Mouse (Mus musculus) naive thymus-derived CD4-positive, alpha-beta T cell, adult 2 months (primary cell): ENCODE results near the gene 6330409D20Rik.
A peak's percentile ranks its signal among the peaks of the same experiment; 100 is the strongest.

Experiments
- DNase-seq: peaks from one replicate; pipeline ENCODE4 v3.0.0-alpha.2; 2011; ENCODE audit warnings: low read depth

6330409D20Rik gene

DNA sequence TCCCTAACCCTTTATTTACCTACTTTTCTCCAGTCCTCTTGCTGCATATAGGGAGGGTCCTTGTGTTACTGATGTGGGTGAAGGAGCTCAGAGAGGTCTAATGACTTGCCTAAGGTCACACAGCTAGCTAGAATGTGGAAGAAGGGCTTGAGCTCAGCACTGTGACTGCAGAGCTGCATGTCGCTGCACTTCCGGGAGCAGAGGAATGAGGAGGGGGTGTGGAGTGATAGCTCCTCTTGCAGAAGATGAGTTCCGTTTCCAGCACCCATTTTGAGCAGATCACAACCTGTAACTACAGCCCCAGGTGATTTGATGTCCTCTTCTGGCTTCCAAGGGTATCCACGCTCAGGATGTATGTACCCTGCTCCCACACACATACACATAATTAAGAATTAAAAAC lies 16.7 kb downstream of the 6330409D20Rik start:
- peak; percentile 52 for DNase-seq

DNA sequence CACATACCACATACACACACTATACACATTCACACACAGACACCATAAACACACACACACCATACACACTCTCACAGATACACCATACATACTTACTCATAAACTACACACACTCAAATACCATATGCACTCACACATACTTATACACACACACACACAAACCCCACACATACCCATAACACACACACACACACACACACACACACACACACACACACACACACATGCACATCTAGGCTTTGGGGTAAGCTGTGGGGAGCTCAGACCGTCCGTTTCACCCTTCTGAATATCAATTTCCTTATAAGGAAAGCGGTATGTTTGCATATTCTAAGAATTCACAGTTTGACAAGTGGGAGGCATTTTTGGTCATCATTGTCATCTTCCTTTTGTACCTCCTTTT lies 18.2 kb downstream of the 6330409D20Rik start:
- peak; percentile 46 for DNase-seq

DNA sequence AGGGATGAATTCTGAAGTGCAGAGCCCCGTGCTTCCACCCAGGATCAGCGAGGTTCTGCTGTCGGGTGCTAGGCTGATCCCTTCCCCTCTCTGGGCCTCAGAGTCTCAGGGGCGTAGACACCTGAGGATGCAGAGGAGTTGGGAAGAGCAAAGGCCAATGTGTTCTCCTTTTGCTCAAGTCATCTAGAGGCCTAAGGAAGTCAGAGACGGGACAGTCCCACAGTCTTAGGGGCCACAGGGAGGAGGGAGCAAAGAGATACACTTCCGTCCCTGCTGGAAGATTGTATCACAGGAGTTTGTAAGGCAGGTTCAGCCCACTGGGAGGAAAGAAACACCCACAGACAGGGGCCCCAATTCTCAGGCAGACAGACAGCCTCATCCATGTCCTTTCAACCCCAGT lies 18.8 kb downstream of the 6330409D20Rik start:
- peak; percentile 57 for DNase-seq

DNA sequence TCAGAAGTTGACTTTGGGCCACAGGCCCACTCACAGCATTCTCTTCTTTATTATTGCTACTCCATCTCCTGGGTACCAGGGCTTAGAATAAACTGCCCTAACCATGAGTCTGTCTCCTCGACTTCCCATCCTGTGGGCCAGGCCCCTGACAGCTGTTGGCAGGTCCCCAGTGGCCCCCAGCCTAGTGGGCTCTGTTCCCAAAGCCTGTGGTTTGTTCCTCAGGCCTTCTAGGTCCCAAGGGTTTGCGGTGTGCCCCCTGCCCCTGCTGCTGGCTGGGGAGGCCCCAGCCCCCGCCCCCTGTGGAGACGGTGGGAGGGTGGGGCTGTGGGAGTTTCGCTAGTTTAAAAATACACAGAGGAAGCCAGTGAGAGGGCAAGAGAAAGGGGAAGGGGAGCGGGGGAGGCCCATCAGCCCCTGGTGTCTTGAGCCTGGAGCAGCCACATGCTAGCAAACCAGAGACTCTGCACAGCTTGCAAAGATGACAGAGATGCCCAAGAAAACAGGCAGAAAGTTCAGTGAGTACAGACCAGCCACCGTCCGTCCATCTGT lies 20.1 kb downstream of the 6330409D20Rik start, which contains the start of gene Sh2d3c:
Gene Sh2d3c (plus strand): TSS at position 375 of the 549 bp plus-strand sequence.
- DNase-seq: peak; percentile 47

DNA sequence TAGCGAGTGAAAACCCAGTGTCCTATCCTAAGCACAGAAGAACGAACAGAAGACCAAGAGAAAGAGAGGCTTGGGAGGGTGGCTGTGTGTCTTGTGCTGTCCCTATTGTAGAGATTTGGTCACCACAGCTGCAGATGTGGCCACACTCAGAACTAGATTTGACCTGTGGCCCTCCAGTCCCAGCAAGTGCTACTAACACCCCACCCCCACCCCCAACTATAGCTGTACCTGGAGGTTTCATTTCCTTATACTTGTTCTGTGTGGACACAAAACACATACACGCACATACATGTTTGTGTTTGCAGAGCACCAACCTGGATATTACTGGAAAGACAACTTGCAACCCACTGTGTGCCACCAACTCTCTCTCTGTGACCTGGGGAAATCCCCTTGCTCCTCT lies 20.8 kb downstream of the 6330409D20Rik start:
- no peak for DNase-seq

DNA sequence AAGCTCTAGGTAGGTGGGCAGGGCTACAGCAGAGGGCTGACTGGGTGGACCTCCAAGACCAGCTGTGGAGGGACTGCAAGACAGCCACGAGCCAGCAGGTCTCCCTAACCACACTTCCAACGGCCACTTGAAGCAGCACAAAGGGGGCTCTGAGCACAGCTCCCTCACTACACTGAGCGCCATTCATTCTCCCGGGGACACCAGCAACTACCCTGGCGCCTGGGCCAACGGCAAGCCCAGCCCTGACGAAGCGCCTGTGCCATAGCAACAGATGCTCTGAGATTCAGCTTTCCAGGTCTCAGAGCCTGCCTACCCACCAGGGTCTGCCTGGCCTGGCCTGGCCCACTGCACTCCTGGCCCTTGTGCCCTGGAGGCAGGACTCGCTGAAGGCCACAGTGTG lies 22.1 kb downstream of the 6330409D20Rik start:
- DNase-seq: no peak

DNA sequence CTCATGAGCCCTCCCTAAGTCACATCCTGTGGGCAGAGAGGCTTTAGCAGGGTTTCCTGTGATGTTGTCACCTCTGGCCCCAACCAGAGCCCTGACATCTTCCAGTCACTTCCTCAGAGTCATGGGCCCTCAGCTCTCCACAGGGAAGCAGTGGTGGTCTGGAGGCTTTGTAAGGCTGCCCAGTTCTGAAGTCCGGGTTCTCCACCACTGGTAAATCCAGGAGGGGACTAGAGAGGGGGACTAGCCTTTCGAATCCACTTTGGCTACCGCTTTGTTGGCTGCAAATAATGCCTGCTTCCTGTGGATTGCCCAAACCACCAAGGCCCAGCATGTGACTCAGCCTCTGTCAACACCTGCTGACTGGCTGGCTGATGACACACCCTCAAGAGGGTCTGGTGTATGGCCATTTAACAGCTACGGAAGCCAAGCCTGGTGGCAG lies 25.8 kb downstream of the 6330409D20Rik start:
- DNase-seq: peak; percentile 75

DNA sequence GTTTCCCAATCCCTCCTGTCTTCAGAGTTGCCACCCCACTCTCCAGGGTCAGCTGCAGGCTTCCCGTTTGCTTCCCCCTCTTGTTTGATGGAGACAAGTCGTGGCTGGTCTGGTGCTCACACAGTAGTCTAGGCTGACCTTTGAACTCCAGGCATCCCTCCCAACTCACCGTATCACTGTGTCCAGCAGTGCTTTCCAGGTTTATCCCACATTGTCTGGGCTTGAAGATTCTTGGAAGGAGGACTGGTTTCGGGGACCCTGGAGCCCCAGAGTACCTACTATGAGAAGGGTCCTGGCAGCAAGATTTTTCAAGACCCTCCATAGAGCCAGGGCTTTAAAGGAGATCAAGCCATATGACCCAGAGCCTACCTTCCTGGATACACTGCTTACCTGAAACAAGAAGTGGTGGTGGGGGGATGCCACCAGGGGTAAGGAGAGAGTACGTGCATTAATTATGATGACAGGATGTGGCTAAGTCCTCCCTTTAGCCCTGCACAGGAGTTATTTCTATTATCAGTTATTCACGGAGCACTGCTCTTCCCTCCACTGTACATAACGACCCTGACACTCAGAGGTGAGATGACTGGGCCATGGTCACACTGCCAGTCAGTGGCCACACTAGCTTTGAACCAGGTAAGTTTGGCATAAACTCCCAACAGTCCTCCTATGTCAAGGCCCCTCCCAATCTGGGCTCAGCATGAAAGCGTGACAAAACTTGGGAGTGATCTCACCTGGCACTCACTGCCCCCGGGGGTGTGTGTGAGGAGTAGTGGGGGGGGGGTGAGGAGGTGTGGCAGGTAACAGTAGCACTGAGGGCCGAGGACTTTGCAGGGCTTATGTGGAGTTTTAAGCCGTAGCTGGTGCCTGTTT lies 26.5 kb downstream of the 6330409D20Rik start:
- no peak for DNase-seq

DNA sequence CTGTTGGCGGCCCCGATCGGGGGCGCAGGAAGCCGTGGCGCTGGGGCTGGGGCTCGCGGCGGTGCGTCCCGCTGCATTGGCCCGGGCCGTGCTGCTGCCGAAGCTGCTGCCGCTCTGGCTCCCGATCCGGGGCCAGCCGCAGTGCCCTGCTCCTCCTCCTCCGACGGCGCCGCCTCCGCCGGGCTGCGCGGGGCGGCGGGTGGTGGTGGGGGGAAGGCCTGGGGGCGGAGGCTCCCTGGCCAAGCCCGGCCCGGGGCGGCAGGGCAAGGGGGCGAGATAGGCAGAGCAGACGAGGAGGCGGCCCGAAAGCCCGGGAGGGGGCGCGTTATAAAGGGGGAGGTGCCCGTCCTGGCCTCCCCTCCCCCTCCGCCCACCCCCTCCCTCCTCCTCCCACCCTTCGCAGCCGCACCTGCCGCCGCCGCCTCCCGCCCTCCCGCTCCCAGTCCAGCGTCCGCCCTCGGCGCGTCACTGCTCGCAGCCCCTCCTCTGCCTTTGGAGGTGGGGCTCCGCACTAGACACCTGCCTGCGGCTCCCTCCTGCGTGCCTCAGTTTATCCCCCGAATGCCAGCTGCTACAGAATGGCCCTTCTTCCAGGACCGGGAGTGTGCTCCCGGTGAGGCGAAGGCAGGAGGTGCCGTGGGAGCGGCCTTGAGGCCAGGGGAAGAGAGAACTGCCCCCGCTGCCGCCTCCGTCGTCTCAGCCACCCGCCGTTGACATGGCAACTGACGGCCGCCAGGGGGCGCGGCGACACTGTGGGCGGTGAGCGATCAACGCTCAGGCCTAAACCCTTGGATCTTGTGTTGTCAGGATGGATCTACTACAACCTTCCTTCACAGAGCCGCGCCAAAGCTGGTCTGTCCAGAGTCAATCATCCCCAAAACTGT lies 27.6 kb downstream of the 6330409D20Rik start, which contains the start of gene Cdk9:
Gene Cdk9 (minus strand): TSS at position 143 of the 884 bp plus-strand sequence.
- peak; percentile 97 for DNase-seq

DNA sequence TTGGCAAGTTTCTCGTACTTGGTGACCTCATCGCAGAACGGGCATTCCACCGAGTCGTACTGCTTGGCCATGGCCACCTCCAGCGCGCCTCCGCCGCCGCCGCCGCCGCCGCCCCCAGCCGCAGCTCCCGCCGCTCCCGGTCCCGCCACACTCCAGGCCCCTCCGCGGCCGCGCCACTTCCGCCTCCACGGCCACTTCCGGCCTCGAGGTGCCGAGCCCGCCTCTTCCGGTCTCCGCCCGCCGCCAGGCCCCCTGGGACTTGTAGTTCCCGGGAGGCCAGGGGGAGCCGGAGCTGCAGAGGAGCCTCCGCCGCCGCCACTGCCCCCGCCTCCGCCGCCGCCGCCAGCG lies 28.3 kb downstream of the 6330409D20Rik start:
- peak; percentile 95 for DNase-seq

DNA sequence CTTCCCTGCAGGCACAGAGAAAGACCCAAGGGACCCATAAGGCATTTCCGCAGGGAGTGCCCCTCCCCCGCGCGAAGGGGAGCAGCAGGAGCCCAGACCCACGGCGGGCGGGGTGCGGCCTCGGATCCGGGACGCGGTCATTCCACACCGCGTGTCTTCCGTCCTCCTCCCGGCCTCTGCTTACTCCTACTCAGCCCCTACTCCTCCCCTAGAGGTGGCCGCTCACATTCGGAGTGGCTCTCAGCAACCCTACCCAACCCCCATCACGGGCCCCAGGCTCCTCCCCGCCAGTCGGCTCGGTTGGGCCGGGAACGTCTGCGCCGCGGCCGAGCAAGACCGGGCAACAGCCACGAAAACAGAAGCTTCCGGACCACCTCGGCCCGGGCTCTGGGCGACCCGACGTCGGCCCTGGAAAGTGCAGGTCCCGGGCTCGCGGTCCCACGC lies 28.7 kb downstream of the 6330409D20Rik start:
- peak; percentile 72 for DNase-seq

DNA sequence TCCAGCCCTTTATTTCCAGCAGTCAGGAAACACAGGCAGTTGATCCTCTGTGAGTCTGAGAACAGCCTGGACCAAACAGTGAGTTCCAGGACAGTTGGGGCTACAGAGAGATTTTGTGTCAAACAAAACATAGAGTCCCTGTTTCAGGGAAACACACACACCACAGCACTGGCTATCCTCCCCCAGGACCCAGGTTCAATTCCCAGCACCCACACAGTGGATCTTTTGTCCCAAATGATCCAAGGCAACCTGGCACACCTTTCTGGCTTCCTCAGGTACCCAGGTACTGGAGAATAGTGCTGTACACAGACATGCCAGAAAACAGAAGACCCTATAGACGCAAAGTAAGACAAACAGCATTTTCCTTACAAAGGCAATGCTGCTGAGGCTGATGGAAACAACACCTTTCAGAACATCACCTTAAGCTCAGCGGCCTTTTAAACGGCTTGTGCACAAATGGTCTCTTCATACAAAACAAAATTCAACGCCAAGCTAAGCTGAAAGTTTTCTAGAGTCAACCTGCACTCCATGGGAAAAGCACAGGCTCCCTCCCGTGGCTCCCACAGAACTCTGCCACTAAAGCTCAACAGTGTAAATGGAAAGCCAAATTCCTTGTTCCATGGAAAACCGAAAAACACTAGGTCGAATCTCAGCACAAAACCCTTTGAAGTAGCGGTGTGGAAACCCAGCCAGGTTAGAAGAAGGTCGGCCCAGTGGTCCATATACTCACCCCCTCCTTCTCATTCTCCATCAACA lies 29.3 kb downstream of the 6330409D20Rik start:
- no peak for DNase-seq

DNA sequence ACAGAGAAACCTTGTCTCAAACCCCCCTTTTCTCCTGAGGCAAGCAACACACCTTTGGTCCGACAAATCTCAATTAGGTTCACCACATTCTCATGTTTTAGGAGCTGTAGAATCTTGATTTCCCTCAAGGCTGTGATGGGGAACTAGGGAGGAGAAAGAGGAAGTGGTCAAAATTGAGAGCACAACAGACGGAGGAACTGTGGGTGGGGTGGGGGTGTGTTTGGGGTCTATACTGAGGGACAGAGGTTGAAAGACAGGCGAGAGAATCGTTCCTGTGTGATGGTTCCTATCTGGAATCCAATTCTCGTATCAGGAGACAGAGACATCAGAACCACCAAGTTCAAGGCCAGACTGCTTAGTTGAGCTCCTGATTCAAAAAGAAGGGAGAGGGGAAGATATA lies 30.4 kb downstream of the 6330409D20Rik start:
- no peak for DNase-seq

DNA sequence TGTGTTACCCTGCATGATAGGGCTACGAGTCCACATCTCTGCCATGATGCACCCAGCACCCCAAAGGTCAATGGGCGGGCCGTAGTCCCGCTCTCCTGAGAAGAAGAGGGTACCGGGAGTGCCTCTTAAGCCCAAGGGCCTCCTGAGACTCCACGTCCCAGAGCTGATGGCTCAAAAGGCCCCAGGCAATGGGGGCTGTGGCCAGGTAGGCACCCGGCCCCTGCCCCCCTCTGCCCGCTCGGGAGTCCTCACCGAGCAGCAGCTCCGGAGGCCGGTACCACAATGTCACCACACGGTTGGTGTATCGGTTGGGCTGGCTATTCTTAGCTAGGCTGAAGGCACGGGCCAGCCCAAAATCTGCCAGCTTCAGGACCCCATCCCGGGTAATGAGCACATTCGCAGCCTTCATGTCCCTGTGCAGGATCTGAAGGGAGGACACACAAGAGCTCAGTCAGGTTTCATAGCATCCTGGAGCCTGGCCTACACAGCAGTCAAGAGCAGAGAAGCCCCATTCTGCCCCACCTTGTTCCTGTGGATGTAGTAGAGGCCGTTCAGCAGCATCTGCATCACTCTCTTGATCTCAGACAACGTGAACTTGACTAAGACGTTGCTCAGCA lies 31.2 kb downstream of the 6330409D20Rik start:
- DNase-seq: no peak

DNA sequence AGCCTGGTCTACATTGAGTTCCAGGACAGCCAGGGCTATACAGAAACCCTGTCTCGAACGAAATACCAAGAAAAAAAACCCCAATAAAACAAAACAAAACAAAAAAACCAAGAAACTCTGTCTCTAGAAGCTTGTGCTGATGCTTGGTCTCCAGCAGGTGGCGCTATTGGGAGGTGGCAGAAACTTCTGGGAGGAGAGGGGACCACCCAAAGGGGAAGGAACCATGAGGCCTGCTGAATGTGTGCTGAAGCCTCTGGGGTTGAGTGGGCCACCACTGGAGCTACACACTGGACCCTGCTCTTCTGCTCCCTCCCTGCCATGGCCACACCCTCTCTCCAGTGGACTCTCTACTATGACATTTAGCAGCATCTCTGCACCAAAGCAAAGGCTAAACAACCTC lies 32.2 kb downstream of the 6330409D20Rik start:
- peak; percentile 83 for DNase-seq

DNA sequence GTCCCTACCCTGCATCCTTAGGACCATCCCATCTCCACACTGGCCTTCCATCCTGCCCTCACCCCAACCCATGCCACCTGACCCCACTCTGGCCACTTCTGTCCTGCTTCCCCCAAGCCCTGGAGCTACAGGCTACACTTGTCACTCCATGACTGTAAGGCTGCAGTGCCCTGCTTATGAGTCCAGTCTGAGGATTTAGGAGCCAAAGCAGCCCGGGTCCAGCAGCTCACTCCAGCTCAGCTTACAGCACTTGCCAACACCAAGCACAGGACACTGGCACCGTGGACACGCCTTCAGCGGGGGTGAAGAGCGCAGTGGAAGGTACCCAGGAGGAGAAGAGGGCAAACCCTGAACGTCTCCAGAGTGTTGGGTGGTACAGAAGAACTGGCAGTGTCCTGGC lies 33.8 kb downstream of the 6330409D20Rik start:
- DNase-seq: no peak

DNA sequence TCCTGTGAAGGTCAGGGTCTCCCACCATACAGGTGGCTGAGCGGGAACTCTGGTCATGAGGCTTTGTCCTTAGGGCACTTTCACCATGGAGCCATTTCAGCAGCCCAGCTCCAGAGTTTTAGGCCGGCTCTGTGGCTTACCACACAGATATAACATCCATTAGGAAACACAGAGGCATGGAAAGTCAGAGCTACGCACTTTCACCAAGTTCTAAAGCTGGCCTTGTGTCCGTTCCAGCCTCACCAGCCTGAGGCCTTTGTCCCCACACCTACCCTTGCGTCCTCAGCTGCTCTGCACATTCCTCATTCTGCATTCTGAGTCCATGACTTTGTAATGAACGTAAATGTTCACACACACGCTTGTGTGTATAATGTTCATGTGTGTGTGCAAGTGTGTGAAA lies 35.8 kb downstream of the 6330409D20Rik start:
- no peak for DNase-seq

DNA sequence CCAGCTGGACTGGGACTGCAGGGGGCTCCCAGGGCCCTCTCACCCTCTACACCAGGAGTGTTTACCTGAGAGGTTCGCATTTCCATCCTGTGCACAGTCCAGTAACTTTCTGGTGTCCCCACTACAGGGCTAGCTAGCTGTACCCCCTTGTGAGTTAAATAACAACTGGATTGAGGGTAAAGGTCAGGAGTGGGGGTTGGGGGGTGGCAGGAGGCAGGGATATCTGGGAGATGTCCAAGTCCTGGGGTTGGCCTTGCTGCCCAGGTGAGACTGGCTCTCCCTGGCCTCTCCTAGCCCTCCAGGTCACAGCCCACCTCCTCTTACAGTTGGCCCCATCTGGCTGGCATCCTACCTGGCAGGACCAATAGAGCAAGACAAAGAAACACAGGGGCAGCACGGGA lies 36.8 kb downstream of the 6330409D20Rik start, which contains the start of gene Fpgs:
Gene Fpgs (minus strand): TSS at position 125 of the 401 bp plus-strand sequence.
- no peak for DNase-seq

DNA sequence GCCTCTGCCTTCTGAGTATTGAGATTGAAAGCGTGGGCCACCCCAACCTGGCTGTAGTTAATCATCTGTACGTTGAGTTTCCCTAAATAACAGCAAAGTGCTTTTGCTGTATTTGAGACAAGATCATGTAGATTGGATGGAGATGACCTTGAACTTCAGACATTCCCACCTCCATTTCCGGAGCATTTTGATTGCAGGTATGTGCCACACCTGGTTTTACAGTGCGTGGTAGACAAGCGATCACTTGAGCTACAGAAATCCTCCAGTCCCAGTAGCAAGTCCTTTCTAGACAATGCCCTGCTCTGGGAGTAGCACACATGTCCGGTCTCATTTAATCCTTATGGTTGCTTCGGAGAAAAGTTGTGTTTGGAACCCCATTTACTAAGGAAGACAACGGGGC lies 37.8 kb downstream of the 6330409D20Rik start:
- DNase-seq: no peak

DNA sequence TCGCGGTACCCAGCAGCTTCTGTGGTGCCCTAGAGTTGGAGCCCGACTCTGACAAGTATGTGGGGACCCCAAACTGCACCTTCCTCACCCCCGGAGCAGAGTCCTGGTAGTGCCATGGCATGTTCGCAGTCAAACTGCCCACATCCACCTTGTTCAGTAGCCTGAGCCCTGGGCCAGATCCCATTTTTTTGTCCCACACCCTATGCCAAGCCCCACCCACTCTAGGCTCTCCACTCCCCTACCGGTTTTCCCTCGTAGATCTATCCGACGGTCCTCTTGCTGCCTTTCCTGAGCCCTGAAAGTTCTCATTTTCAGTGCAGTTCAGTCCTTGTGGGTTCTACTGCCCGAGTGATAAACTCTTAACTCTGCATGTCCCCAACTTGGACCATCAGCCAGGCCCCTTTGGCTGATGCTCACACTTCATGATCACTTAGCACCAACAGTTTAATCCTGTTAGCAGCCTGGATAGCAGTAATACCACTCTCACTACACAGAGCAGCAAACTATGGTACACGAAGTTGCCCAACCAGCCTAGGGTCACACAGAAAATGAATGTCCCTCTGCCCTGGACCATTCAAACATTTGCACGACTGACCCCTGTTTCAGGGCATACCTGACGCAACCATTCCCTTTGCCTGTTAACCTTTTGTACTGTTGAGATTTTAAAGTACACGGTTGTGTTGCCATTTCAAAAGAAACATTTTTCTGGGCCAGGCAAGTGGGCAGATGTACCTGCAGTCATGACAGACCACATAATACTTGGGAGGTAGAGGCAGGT lies 39.7 kb downstream of the 6330409D20Rik start:
- DNase-seq: no peak
